Mouse (Mus musculus) bone marrow macrophage, adult 2 months (primary cell): Measurements from ENCODE around the gene Hjurp. TPM values are rescaled to one million over a fixed set of nuclear protein-coding genes. Genes with fewer than 3 reads are reported as not detected.

Experiments used
- H3K27ac ChIP-seq: 2 replicates; pipeline ENCODE4 v1.5.1; 2012; ENCODE audit warnings: low read depth, low read length; ENCODE audit not compliant: insufficient read depth
- H3K4me1 ChIP-seq: 2 replicates; pipeline ENCODE4 v1.6.1; 2012; ENCODE audit warnings: low read length; ENCODE audit not compliant: control insufficient read depth, insufficient read depth
- H3K4me3 ChIP-seq: 2 replicates; pipeline ENCODE4 v1.5.1; 2012; ENCODE audit warnings: mild to moderate bottlenecking, low read length, moderate library complexity; ENCODE audit not compliant: insufficient read depth
- CTCF ChIP-seq: IDR thresholded peaks from 2 replicates; pipeline ENCODE4 v1.5.1; 2012; ENCODE audit warnings: low read depth, mild to moderate bottlenecking, low read length, moderate library complexity
- POLR2A ChIP-seq: IDR thresholded peaks from 2 replicates; pipeline ENCODE4 v1.6.1; 2012; ENCODE audit warnings: mild to moderate bottlenecking, low read depth, low read length, borderline replicate concordance
- polyA plus RNA-seq: library from polyadenylated mRNA; stranded (reverse); fragments of >200 nt; gene quantifications from 2 replicates; pipeline ENCODE4 v1.2.4, GENCODE M21; 2012; ENCODE audit not compliant: missing spikeins, insufficient read depth, insufficient read length

Gene Hjurp
- polyA plus RNA-seq, 1 experiment: 69.1 TPM

GRCm38 (mm10) chr1:88243861-88244260, 33.6 kb downstream of the Hjurp start:
- no peak overlapping the region for H3K27ac ChIP-seq
- no peak overlapping the region for H3K4me3 ChIP-seq
- H3K4me1 ChIP-seq: no peaks in the 10 kb centered on the region
- TF ChIP-seq POLR2A: no peak
- TF ChIP-seq CTCF: no peak

GRCm38 (mm10) chr1:88240579-88240978, 36.9 kb downstream of the Hjurp start:
- Histone ChIP-seq H3K4me3 (no peak overlapping the region), H3K27ac (no peak overlapping the region), H3K4me1 (no peaks in the 10 kb centered on the region)
- TF ChIP-seq POLR2A: no peak
- no peak for TF ChIP-seq CTCF

- no peak overlapping the region for H3K27ac ChIP-seq
- H3K4me1 ChIP-seq: no peaks in the 10 kb centered on the region
- no peak for TF ChIP-seq CTCF
- no peak for TF ChIP-seq POLR2A
- H3K4me3 ChIP-seq: no peak overlapping the region
Measured at GRCm38 (mm10) chr1:88240072-88240471, 37.4 kb downstream of the Hjurp start.

- Histone ChIP-seq H3K4me1 (no peaks in the 10 kb centered on the region), H3K27ac (no peak overlapping the region), H3K4me3 (no peak overlapping the region)
- TF ChIP-seq CTCF: no peak
- no peak for TF ChIP-seq POLR2A
Measured at GRCm38 (mm10) chr1:88238771-88239170, 38.7 kb downstream of the Hjurp start.

GRCm38 (mm10) chr1:88237311-88237710, 40.1 kb downstream of the Hjurp start:
- TF ChIP-seq POLR2A: no peak
- no peak for TF ChIP-seq CTCF
- Histone ChIP-seq H3K4me1 (no peaks in the 10 kb centered on the region), H3K4me3 (no peak overlapping the region), H3K27ac (no peak overlapping the region)

- Histone ChIP-seq H3K4me3 (no peak overlapping the region), H3K27ac (no peak overlapping the region), H3K4me1 (no peaks in the 10 kb centered on the region)
- TF ChIP-seq CTCF: no peak
- no peak for TF ChIP-seq POLR2A
Measured at GRCm38 (mm10) chr1:88235894-88236415, 41.5 kb downstream of the Hjurp start.

- no peaks in the 10 kb centered on the region for H3K4me1 ChIP-seq
- TF ChIP-seq POLR2A (no peak), CTCF (no peak)
- H3K4me3 ChIP-seq: no peak overlapping the region
- no peak overlapping the region for H3K27ac ChIP-seq
Measured at GRCm38 (mm10) chr1:88235046-88235893, 42.2 kb downstream of the Hjurp start.

GRCm38 (mm10) chr1:88234646-88235045, 42.8 kb downstream of the Hjurp start:
- Histone ChIP-seq H3K27ac (no peak overlapping the region), H3K4me1 (no peaks in the 10 kb centered on the region), H3K4me3 (no peak overlapping the region)
- TF ChIP-seq POLR2A (no peak), CTCF (no peak)

- H3K4me3 ChIP-seq: no peak overlapping the region
- no peaks in the 10 kb centered on the region for H3K4me1 ChIP-seq
- TF ChIP-seq POLR2A: no peak
- TF ChIP-seq CTCF: no peak
- no peak overlapping the region for H3K27ac ChIP-seq
Measured at GRCm38 (mm10) chr1:88234248-88234610, 43.2 kb downstream of the Hjurp start.
